Mouse (Mus musculus): ENCODE data around the gene Fap. TPM values are rescaled to one million over a fixed set of nuclear protein-coding genes. Genes with fewer than 3 reads are reported as not detected.

The Fap gene
- polyA plus RNA-seq, 1 experiment from 2014 or later: 0.56 TPM

DNA sequence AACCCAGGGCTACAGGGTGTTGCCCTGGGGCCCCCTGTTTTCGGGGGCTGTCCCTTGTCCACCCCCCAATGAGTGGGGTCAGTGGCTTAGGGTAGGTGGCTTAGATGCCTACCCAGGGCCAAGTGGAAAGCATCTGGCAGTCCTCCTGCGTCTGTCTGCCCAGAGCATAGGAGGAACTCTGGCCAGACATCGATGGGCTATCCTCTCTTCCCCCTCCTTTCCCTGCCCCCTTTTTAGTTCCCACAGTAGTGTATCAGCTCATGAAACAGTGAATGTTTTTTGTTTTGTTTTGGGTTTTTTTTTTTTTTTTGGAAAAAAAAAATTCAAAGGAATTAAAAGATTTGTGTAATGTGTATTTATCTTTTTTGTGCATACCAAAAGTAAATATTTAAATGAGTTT lies 17.7 kb upstream of the Fap start:
- no peaks in the 10 kb centered on the region for H3K36me3 ChIP-seq (ENCODE audit: control insufficient read depth, insufficient read depth, low read length)
- H3K9ac ChIP-seq (ENCODE audit: low read depth, low read length): no peak overlapping the region
- 82% methylated on average over 3 of the region's 3 CpGs for WGBS (ENCODE audit: insufficient replicate concordance)
- no peaks in the 10 kb centered on the region for H3K27me3 ChIP-seq (ENCODE audit: control insufficient read depth, insufficient read depth, low read length)
- H3K4me1 ChIP-seq (ENCODE audit: control insufficient read depth, insufficient read depth, low read length): no peaks in the 10 kb centered on the region
- no peak overlapping the region for H3K4me3 ChIP-seq (ENCODE audit: low read depth, low read length)
- H3K4me2 ChIP-seq: no peak overlapping the region
- no peak for ATAC-seq (replicated peaks; ENCODE audit: insufficient number of reproducible peaks, low FRiP score, low TSS enrichment)
- H3K27ac ChIP-seq (ENCODE audit: low read depth, low read length): no peak overlapping the region
- no peaks in the 10 kb centered on the region for H3K9me3 ChIP-seq (replicated peaks; ENCODE audit: control insufficient read depth, low read length)

GRCm38 (mm10) chr2:62589333-62589732 lies 15.5 kb upstream of the Fap start:
- H3K36me3 ChIP-seq (ENCODE audit: control insufficient read depth, insufficient read depth, low read length): no peaks in the 10 kb centered on the region
- no peak for ATAC-seq (replicated peaks; ENCODE audit: insufficient number of reproducible peaks, low FRiP score, low TSS enrichment)
- H3K27ac ChIP-seq (ENCODE audit: low read depth, low read length): no peak overlapping the region
- H3K27me3 ChIP-seq (ENCODE audit: control insufficient read depth, insufficient read depth, low read length): no peaks in the 10 kb centered on the region
- no peaks in the 10 kb centered on the region for H3K9me3 ChIP-seq (replicated peaks; ENCODE audit: control insufficient read depth, low read length)
- no peak overlapping the region for H3K4me2 ChIP-seq
- 65% methylated on average over 4 of the region's 4 CpGs for WGBS (ENCODE audit: insufficient replicate concordance)
- H3K4me3 ChIP-seq (ENCODE audit: low read depth, low read length): no peak overlapping the region
- H3K4me1 ChIP-seq (ENCODE audit: control insufficient read depth, insufficient read depth, low read length): no peaks in the 10 kb centered on the region
- no peak overlapping the region for H3K9ac ChIP-seq (ENCODE audit: low read depth, low read length)

DNA sequence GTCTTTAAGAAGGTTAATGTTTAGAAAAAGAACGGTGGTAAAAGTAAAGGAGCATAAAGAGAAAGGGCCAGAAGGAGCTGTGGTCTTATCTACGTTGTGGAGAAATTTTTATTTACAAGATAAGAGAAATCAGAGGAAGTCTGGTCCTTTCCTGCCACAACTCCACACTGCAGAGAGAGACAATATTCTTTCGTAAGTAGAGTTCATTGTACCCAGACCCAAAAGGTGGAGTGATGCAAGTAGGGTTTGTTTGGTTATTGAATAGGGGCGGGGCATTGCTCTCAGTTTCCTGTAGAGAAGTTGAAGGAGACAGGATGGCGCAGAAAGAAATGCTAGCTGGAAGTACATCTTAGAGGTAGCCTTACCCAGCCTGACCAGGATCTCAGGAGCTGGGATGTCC lies 11.9 kb upstream of the Fap start:
- no peak for ATAC-seq (replicated peaks; ENCODE audit: insufficient number of reproducible peaks, low FRiP score, low TSS enrichment)

DNA sequence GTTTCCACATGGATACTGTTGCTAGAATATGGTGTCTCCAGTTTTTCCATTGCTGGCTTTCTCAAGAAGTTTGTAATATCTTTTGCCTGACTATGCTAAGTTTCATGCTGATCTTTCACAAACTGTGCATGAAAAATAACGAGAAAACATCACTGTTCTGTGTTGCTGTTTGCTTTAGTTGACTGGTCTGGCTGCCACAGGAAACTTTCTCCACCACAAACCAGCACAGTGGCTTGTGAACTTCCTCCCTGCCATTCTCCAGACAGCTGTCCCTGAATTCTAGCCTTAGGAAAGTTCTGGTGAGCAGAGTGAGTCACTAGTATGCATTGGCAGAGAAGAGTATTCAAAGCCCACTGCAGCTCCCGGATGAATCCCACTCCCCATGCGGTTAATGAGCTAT lies 1.1 kb upstream of the Fap start:
- no peaks in the 10 kb centered on the region for H3K27me3 ChIP-seq (ENCODE audit: control insufficient read depth, insufficient read depth, low read length)
- H3K4me1 ChIP-seq (ENCODE audit: control insufficient read depth, insufficient read depth, low read length): no peaks in the 10 kb centered on the region
- H3K4me2 ChIP-seq: no peak overlapping the region
- H3K9ac ChIP-seq (ENCODE audit: low read depth, low read length): no peak overlapping the region
- H3K4me3 ChIP-seq (ENCODE audit: low read depth, low read length): no peak overlapping the region
- H3K9me3 ChIP-seq (replicated peaks; ENCODE audit: control insufficient read depth, low read length): no peaks in the 10 kb centered on the region
- WGBS (ENCODE audit: insufficient replicate concordance): 81% methylated on average over 3 of the region's 3 CpGs
- ATAC-seq (replicated peaks; ENCODE audit: insufficient number of reproducible peaks, low FRiP score, low TSS enrichment): no peak
- H3K27ac ChIP-seq (ENCODE audit: low read depth, low read length): no peak overlapping the region
- no peaks in the 10 kb centered on the region for H3K36me3 ChIP-seq (ENCODE audit: control insufficient read depth, insufficient read depth, low read length)

More for the DNA sequence above, 11.9 kb upstream of the Fap start:
- Histone ChIP-seq H3K4me1 (ENCODE audit: control insufficient read depth, insufficient read depth, low read length) (no peaks in the 10 kb centered on the region), H3K27me3 (ENCODE audit: control insufficient read depth, insufficient read depth, low read length) (no peaks in the 10 kb centered on the region), H3K9ac (ENCODE audit: low read depth, low read length) (no peak overlapping the region), H3K36me3 (ENCODE audit: control insufficient read depth, insufficient read depth, low read length) (no peaks in the 10 kb centered on the region), H3K27ac (ENCODE audit: low read depth, low read length) (no peak overlapping the region), H3K4me3 (ENCODE audit: low read depth, low read length) (no peak overlapping the region), H3K9me3 (replicated peaks; ENCODE audit: control insufficient read depth, low read length) (no peaks in the 10 kb centered on the region), H3K4me2 (no peak overlapping the region)
- 71% methylated on average over 5 of the region's 5 CpGs for WGBS (ENCODE audit: insufficient replicate concordance)

GRCm38 (mm10) chr2:62574250-62574649 lies 375 bp upstream of the Fap start:
- H3K27me3 ChIP-seq (ENCODE audit: control insufficient read depth, insufficient read depth, low read length): no peaks in the 10 kb centered on the region
- H3K27ac ChIP-seq (ENCODE audit: low read depth, low read length): no peak overlapping the region
- 81% methylated on average over 7 of the region's 7 CpGs for WGBS (ENCODE audit: insufficient replicate concordance)
- no peaks in the 10 kb centered on the region for H3K36me3 ChIP-seq (ENCODE audit: control insufficient read depth, insufficient read depth, low read length)
- ATAC-seq (replicated peaks; ENCODE audit: insufficient number of reproducible peaks, low FRiP score, low TSS enrichment): no peak
- no peaks in the 10 kb centered on the region for H3K9me3 ChIP-seq (replicated peaks; ENCODE audit: control insufficient read depth, low read length)
- no peak overlapping the region for H3K4me3 ChIP-seq (ENCODE audit: low read depth, low read length)
- no peaks in the 10 kb centered on the region for H3K4me1 ChIP-seq (ENCODE audit: control insufficient read depth, insufficient read depth, low read length)
- no peak overlapping the region for H3K9ac ChIP-seq (ENCODE audit: low read depth, low read length)
- no peak overlapping the region for H3K4me2 ChIP-seq

- no peak overlapping the region for H3K9ac ChIP-seq (ENCODE audit: low read depth, low read length)
- no peaks in the 10 kb centered on the region for H3K4me1 ChIP-seq (ENCODE audit: control insufficient read depth, insufficient read depth, low read length)
- H3K27ac ChIP-seq (ENCODE audit: low read depth, low read length): no peak overlapping the region
- no peak overlapping the region for H3K4me2 ChIP-seq
- no peak overlapping the region for H3K4me3 ChIP-seq (ENCODE audit: low read depth, low read length)
- WGBS (ENCODE audit: insufficient replicate concordance): 80% methylated on average over 10 of the region's 10 CpGs
- H3K36me3 ChIP-seq (ENCODE audit: control insufficient read depth, insufficient read depth, low read length): no peaks in the 10 kb centered on the region
- no peaks in the 10 kb centered on the region for H3K27me3 ChIP-seq (ENCODE audit: control insufficient read depth, insufficient read depth, low read length)
- H3K9me3 ChIP-seq (replicated peaks; ENCODE audit: control insufficient read depth, low read length): no peaks in the 10 kb centered on the region
- ATAC-seq (replicated peaks; ENCODE audit: insufficient number of reproducible peaks, low FRiP score, low TSS enrichment): no peak
Measured at GRCm38 (mm10) chr2:62573099-62573752, 649 bp downstream of the Fap start.

- Histone ChIP-seq H3K27ac (ENCODE audit: low read depth, low read length) (no peak overlapping the region), H3K4me2 (no peak overlapping the region), H3K4me3 (ENCODE audit: low read depth, low read length) (no peak overlapping the region), H3K27me3 (ENCODE audit: control insufficient read depth, insufficient read depth, low read length) (no peaks in the 10 kb centered on the region), H3K9ac (ENCODE audit: low read depth, low read length) (no peak overlapping the region), H3K36me3 (ENCODE audit: control insufficient read depth, insufficient read depth, low read length) (no peaks in the 10 kb centered on the region), H3K4me1 (ENCODE audit: control insufficient read depth, insufficient read depth, low read length) (no peaks in the 10 kb centered on the region), H3K9me3 (replicated peaks; ENCODE audit: control insufficient read depth, low read length) (no peaks in the 10 kb centered on the region)
- WGBS (ENCODE audit: insufficient replicate concordance): 83% methylated on average over 1 of the region's 1 CpGs
- no peak for ATAC-seq (replicated peaks; ENCODE audit: insufficient number of reproducible peaks, low FRiP score, low TSS enrichment)
Measured at GRCm38 (mm10) chr2:62564687-62565086, 9.2 kb downstream of the Fap start.

DNA sequence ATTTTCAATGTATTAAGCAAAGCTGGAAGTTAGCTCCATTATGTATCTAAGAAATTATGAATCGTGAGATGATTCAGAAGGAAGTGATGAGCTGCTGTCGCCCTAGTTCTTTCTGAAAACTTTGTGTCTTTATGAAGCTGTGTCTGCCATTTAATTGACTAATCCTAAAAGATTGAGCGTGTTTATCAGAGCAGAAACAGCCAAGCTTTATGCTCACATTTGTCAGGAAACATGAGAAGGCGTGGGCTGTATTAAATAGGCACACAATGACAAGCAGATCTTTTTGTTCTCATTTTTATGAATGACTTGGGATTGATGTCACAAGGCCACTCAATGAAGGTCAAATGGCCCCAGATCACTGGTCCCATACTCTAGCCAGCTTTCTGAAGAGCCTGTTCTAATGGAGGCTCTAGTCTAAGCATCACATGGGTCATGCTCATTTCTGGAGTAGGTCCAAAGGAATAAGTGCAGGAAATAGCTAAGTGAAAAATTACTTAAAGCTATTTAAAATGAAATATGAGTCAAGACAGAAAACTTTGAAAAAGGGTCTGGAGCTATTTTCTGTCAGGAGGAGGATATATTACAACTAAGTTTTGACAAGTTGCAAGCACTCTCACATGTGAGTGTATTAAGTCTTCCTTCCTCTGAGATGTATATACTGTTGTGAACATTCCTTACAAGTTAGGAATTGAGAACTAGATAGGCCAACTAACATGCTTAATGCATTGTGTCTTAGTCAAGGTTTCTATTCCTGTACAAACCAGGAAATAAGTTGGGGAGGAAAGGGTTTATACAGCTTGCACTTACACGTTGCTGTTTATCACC lies 11.0 kb downstream of the Fap start:
- Histone ChIP-seq H3K4me2 (no peak overlapping the region), H3K9me3 (replicated peaks; ENCODE audit: control insufficient read depth, low read length) (no peaks in the 10 kb centered on the region), H3K4me1 (ENCODE audit: control insufficient read depth, insufficient read depth, low read length) (no peaks in the 10 kb centered on the region), H3K27me3 (ENCODE audit: control insufficient read depth, insufficient read depth, low read length) (no peaks in the 10 kb centered on the region), H3K27ac (ENCODE audit: low read depth, low read length) (no peak overlapping the region), H3K4me3 (ENCODE audit: low read depth, low read length) (no peak overlapping the region), H3K9ac (ENCODE audit: low read depth, low read length) (no peak overlapping the region), H3K36me3 (ENCODE audit: control insufficient read depth, insufficient read depth, low read length) (no peaks in the 10 kb centered on the region)
- no peak for ATAC-seq (replicated peaks; ENCODE audit: insufficient number of reproducible peaks, low FRiP score, low TSS enrichment)
- WGBS (ENCODE audit: insufficient replicate concordance): 71% methylated on average over 5 of the region's 5 CpGs

- no peaks in the 10 kb centered on the region for H3K4me1 ChIP-seq (ENCODE audit: control insufficient read depth, insufficient read depth, low read length)
- H3K9me3 ChIP-seq (replicated peaks; ENCODE audit: control insufficient read depth, low read length): no peaks in the 10 kb centered on the region
- H3K9ac ChIP-seq (ENCODE audit: low read depth, low read length): no peak overlapping the region
- H3K27ac ChIP-seq (ENCODE audit: low read depth, low read length): no peak overlapping the region
- 68% methylated on average over 2 of the region's 2 CpGs for WGBS (ENCODE audit: insufficient replicate concordance)
- ATAC-seq (replicated peaks; ENCODE audit: insufficient number of reproducible peaks, low FRiP score, low TSS enrichment): no peak
- H3K4me2 ChIP-seq: no peak overlapping the region
- no peak overlapping the region for H3K4me3 ChIP-seq (ENCODE audit: low read depth, low read length)
- H3K36me3 ChIP-seq (ENCODE audit: control insufficient read depth, insufficient read depth, low read length): no peaks in the 10 kb centered on the region
- no peaks in the 10 kb centered on the region for H3K27me3 ChIP-seq (ENCODE audit: control insufficient read depth, insufficient read depth, low read length)
Measured at GRCm38 (mm10) chr2:62557417-62557816, 16.5 kb downstream of the Fap start.

Data from heart, embryonic 11.5 days (tissue).